Mouse (Mus musculus): Measurements from ENCODE around the gene Pkdrej. TPM values are rescaled to one million over a fixed set of nuclear protein-coding genes. Genes with fewer than 3 reads are reported as not detected.

The Pkdrej gene
- polyA plus RNA-seq, 1 experiment from 2014 or later, result 0.01 TPM

DNA sequence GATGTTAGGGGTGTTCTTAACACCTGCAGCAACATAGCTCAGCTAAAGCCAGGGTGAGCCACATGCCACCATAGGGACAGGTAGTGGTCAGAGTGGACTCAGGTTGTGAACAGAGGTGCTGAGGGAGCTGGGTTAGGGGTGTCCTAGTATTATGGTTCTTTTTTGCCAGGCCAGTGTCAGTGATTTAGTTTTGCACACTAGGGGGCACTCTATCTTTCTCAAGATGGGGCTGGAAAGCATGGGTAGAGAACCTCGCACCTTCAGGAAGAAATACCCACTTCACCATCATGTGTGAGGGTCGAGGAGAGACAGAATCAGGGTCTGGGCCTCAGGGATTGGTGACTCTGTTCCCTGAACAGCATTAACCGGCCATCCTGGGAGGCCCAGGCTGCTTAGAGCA, 13.8 kb upstream of the Pkdrej start:
- CTCF ChIA-PET, result interaction anchor here (0.9 to 2.2 kb wide), 2 partner anchors 17 to 32 kb away, joined by 3 to 7 read pairs; no protein-coding TSS in a partner anchor
- in situ Hi-C loops (cut with MboI; ENCODE audit: low pct_unique_long_range_greater_than_20kb), result no loop called here
- TF ChIP-seq CTCF (IDR thresholded peaks at IDR 0.05), result no peak
- POLR2A ChIA-PET, result no interaction called here
- ATAC-seq, result no peak
- no peak for DNase-seq (ENCODE audit: low read depth, low spot score)
- no peaks in the 10 kb centered on the region for H3K27me3 ChIP-seq

DNA sequence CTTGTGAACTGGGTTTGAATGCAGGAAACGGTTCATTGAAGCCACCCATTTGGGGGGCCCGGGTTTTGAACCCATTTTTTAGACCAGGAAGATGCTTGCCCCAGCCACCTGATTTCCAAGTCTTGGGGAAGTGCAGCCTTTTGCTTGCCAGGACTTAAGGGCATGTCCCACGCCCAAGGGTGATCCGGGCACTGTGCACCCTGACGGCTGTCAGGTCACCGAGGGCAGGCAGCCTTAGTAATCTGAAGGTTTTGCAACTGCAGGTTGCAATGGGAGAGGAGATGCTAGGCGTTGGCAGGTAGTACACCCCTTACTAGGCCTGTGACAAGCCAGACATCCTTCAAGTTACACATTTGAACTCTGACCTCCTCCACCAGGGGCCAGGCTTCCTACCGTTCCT, 11.1 kb upstream of the Pkdrej start:
- in situ Hi-C loops (cut with MboI; ENCODE audit: low pct_unique_long_range_greater_than_20kb), result no loop called here
- DNase-seq (ENCODE audit: low read depth, low spot score) (no peak), ATAC-seq (no peak)
- ChIA-PET CTCF (no interaction called here), POLR2A (interaction anchor here (1.3 kb wide), 1 partner anchor 21 kb away, joined by 3 read pairs; the partner anchor contains the start of gene Cdpf1)
- H3K27me3 ChIP-seq, result no peaks in the 10 kb centered on the region
- TF ChIP-seq CTCF (IDR thresholded peaks at IDR 0.05), result no peak

DNA sequence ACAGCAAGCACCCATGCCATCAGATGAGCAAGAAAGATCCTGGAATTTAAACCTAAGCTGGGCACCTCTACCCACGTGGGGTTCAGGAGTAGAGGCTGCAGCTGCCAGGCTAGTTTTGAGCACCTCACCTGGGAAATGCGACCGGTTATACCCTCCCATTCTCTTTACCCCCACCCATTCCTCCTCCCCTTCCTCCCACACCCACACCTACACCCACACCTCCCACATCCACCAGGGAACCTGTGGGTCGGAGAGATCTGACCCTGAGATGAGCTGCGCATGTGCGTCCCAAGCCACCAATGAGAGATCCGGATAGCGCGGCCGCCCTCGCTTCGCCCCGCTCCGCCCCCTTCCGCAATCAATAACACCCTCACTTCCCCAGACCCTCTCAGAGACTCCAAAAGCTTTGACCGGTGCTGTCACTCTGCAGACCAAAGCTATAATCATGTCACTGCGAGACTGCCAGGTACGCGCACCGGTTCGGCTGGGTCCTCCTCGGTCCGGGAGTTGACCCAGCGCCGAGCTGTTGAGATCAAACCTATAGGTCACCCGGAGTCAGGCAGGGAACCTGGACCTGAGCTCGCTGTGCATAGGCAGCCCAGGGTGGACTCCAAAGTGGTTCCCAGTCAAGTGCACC, 10.5 kb upstream of the Pkdrej start, which contains the start of gene Ttc38:
TSS of gene Ttc38 (plus strand) at position 353 of the 637 bp plus-strand sequence.
- ATAC-seq (peak; percentile 41), DNase-seq (ENCODE audit: low read depth, low spot score) (no peak)
- TF ChIP-seq CTCF (IDR thresholded peaks at IDR 0.05), result no peak
- CTCF ChIA-PET, result no interaction called here
- H3K27me3 ChIP-seq, result peaks cover 3% of the 10 kb centered on the region
- POLR2A ChIA-PET, result interaction anchor here (1.3 kb wide), 1 partner anchor 20 kb away, joined by 3 read pairs; the partner anchor contains the start of gene Cdpf1
- in situ Hi-C loops (cut with MboI; ENCODE audit: low pct_unique_long_range_greater_than_20kb), result no loop called here

DNA sequence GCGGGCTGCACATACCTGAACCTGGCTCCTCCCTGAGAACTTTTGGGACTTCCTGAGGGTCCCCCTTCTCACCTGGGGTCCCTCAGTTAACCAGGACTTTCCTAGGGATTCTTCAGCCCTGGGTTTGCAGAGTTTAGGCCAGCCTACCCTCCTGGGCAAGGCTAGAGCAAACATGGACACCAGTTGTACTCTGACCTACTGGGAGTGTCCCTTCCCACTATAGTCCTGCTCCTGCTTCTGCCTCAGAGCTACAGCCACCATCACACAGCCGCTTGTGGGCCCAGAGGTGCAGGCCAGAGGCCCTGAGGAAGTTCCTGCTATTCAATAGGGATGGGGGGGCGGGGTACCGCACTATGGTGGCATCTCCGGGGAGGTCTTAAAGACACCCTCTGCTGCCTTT, 7.9 kb upstream of the Pkdrej start:
- ChIA-PET CTCF (no interaction called here), POLR2A (no interaction called here)
- DNase-seq (ENCODE audit: low read depth, low spot score) (no peak), ATAC-seq (no peak)
- peaks cover 8% of the 10 kb centered on the region for H3K27me3 ChIP-seq
- in situ Hi-C loops (cut with MboI; ENCODE audit: low pct_unique_long_range_greater_than_20kb), result no loop called here
- no peak for TF ChIP-seq CTCF (IDR thresholded peaks at IDR 0.05)

DNA sequence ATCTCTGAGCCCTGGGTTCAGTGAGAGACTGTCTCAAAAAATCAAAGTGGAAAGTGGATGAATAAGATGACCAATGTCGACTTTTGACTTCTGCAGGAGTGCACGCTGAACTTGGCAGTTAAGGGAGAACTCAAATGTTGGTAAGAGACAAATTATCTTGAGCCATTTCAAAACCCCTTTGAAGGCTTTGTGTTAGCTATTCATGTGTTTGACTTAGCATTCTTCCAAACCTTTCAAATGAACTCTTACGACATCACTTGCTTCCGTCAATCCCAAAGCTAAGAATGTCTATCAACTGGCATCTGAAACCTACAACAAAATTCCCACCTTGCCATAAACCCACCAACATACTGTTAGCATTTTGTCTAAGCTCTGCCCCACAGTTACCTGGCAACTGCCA, 6.5 kb upstream of the Pkdrej start:
- TF ChIP-seq CTCF (IDR thresholded peaks at IDR 0.05), result no peak
- DNase-seq (ENCODE audit: low read depth, low spot score) (no peak), ATAC-seq (no peak)
- ChIA-PET CTCF (no interaction called here), POLR2A (no interaction called here)
- peaks cover 13% of the 10 kb centered on the region for H3K27me3 ChIP-seq
- in situ Hi-C loops (cut with MboI; ENCODE audit: low pct_unique_long_range_greater_than_20kb), result no loop called here

DNA sequence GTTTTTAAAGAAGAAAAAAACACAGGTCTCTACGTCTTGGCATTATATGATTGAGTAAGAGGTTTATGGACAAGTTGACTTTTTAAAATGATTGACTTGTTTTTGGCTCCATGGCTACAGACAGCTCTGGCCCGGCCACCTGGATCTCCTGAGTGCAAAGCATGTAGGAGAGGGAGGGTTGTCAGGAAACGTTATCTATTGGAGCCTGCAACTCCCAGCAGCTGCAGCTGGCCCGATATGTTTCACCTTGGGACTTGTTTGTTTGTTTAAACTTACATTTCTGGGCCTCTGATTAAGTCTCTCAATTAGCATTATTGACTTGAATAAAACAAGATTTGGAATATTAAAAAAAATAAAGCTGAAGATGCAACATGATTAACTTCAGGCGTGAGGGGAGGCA, 5.1 kb upstream of the Pkdrej start:
- no peak for DNase-seq (ENCODE audit: low read depth, low spot score)
- in situ Hi-C loops (cut with MboI; ENCODE audit: low pct_unique_long_range_greater_than_20kb), result no loop called here
- H3K27me3 ChIP-seq, result peaks cover 25% of the 10 kb centered on the region
- TF ChIP-seq CTCF (IDR thresholded peaks at IDR 0.05), result no peak
- CTCF ChIA-PET, result no interaction called here
- POLR2A ChIA-PET, result no interaction called here
- ATAC-seq, result no peak

DNA sequence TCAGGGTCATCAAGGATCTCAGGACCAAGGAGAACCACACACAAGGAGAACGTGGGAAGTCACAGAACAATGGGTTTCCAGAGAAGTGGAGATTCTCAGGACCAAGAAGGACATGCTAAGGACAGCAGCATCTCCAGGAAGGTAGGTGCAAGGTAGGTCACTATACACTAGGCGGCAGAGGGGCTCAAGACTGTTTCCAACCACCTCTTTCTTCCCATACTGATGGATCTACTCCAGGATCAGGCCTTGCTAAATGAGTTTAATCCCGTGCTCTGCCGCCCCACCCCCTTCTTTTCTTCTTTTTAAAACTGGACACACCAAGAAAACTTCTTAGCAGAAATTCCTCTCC, 451 bp upstream of the Pkdrej start:
- in situ Hi-C loops (cut with MboI; ENCODE audit: low pct_unique_long_range_greater_than_20kb), result no loop called here

DNA sequence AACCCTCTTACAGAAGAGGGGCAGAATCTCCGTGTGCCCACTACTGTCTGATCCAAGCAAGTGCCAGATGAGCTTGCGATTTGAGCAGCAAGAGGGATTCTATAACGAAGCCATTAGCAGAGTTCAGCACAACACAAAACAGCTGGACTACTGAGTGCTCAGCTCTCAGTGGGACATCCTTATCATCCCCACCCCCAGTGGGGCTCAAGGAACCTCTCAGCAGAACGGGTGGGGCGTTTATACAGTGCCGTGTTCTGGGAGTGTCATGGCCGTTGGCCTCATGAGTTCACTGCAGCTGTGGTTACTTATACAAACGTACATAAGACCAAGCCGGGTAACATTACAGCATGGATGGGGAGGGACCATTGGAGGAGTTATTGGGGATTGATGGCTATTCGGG, 8.1 kb downstream of the Pkdrej start:
- POLR2A ChIA-PET, result no interaction called here
- no peak for TF ChIP-seq CTCF (IDR thresholded peaks at IDR 0.05)
- CTCF ChIA-PET, result no interaction called here
- no peak for ATAC-seq
- DNase-seq (ENCODE audit: low read depth, low spot score), result no peak
- H3K27me3 ChIP-seq, result peaks cover 21% of the 10 kb centered on the region
- in situ Hi-C loops (cut with MboI; ENCODE audit: low pct_unique_long_range_greater_than_20kb), result no loop called here

More for the DNA sequence above, 451 bp upstream of the Pkdrej start:
- POLR2A ChIA-PET, result no interaction called here
- no peak for TF ChIP-seq CTCF (IDR thresholded peaks at IDR 0.05)
- ATAC-seq (no peak), DNase-seq (ENCODE audit: low read depth, low spot score) (no peak)
- CTCF ChIA-PET, result no interaction called here
- H3K27me3 ChIP-seq, result peaks cover 42% of the 10 kb centered on the region

DNA sequence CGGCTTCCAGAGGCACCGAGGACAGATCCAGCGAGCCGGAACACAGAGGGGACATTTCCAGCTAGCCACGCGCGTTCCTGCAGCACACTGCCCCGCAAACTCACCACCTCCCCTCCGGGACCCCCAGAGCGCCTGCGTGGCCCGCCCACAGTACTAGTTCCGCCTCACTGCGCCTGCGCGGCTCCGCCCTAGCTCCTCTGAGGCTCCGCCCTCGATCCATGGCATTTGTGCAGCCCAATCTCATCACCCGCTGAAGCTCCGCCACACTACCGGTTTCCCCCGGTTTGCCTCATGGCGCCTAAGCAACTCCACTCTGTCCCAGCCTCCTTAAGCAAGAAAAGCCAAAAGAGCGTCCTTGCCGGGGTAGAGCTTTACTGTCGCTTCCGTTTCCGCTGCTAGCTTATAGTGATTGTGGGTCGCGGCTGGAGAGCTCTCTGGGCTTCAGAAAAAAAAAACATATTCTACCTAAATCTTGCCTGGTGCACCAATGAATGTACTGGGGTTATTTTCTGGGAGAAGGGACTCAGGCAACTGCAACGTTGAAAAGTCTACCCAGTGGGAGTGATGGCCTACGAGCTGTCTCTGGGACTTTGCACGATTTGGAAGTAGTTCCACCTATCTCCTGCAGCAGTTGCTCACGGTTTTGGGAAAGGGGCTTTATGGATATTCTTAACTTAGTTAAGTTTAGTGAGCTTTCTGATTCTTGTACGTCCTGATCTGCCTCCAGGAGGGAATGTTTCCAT, 9.8 kb downstream of the Pkdrej start, which contains the start of gene Cdpf1:
TSS of gene Cdpf1 (minus strand) at position 163 of the 743 bp plus-strand sequence.
- no peak for TF ChIP-seq CTCF (IDR thresholded peaks at IDR 0.05)

DNA sequence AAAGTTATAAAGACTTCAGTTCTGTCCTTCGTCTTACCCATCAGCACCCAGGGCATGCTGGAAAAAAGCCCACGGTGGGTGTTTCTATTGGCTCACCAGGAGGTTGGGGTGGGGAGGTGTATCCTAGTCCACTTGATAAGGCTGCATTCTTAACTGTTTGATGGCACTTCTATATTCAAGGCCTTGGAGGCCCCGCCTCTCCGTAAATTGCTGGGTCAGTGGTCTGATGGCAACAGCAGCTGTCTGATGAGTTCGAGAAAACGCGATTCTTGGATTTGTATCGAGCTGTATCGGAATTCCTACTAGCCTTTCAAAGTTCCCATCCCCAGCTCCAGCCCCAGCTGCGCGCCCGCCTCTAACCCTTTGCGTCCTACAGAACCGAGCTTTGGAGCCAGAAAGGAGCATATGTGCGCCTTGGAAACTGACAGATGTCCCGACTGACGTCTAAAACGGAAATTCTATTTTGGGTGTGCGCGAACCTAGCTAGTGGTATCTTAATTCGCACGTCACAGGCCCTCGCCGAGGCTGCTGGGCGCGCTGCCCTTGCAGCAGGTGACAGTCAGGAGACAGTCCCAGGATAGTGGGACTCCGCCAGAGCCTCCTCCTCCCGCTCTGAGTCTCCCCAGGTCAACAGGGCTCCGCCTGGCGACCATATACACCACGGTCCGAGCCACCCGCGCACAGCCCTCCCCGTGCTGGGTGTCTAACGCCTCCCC, 10.6 kb downstream of the Pkdrej start:
- no peak for TF ChIP-seq CTCF (IDR thresholded peaks at IDR 0.05)
- ChIA-PET POLR2A (interaction anchor here (0.6 to 1.1 kb wide), 2 partner anchors 29 to 127 kb away, joined by 3 to 4 read pairs; no protein-coding TSS in a partner anchor), CTCF (interaction anchor here (0.9 kb wide), 1 partner anchor 83 kb away, joined by 3 read pairs; no protein-coding TSS in a partner anchor)
- ATAC-seq (peak; percentile 72), DNase-seq (ENCODE audit: low read depth, low spot score) (no peak)
- H3K27me3 ChIP-seq, result peaks cover 11% of the 10 kb centered on the region
- in situ Hi-C loops (cut with MboI; ENCODE audit: low pct_unique_long_range_greater_than_20kb), result no loop called here

More for the DNA sequence above, 9.8 kb downstream of the Pkdrej start, which contains the start of gene Cdpf1:
- ChIA-PET CTCF (interaction anchor here (0.9 kb wide), 1 partner anchor 83 kb away, joined by 3 read pairs; no protein-coding TSS in a partner anchor), POLR2A (interaction anchor here (0.6 to 1.1 kb wide), 2 partner anchors 21 to 30 kb away, joined by 3 read pairs; partner anchors contain the start of gene Ttc38)
- peaks cover 18% of the 10 kb centered on the region for H3K27me3 ChIP-seq
- ATAC-seq, result peak; percentile 82
- DNase-seq (ENCODE audit: low read depth, low spot score), result peak; percentile 61
- in situ Hi-C loops (cut with MboI; ENCODE audit: low pct_unique_long_range_greater_than_20kb), result no loop called here

All from Patski (cell line).